Mouse (Mus musculus) CH12F3 (cell line): ENCODE data around the gene Gm17334.

Experiments
- in situ Hi-C: fragments of 300-500 bp; cut with MboI; formaldehyde crosslinking; loops from 2 replicates; pipeline ENCODE4 v1.14.3; 2020; ENCODE audit warnings: low sequenced_read_pairs

Gm17334 gene

DNA sequence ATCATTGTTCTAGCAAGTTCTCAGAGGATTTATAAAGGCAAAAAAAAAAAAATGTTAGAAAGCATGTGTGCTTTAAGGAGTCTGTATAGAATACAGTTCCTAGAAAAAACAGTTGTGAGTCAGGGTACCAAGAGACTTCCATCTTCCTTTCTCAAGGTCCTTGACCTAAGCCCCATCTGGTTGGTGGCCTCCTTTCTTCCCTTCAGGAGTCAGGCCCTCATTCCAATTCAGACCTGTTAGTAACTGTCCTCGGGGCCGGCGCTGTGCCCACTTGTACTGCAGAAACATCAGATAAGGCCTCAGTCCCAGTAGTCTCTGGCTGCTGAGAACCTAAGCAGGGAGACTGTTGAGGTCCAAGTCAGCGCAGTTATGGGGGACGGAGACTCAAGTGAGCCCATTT lies at the start of gene Gm17334:
Gm17334 (minus strand) TSS at position 101 of the 400 bp plus-strand sequence.
- in situ Hi-C loops = no loop called here

- in situ Hi-C loops = no loop called here
Measured at GRCm38 (mm10) chr11:53821945-53822338, 49.0 kb upstream of the Gm17334 start.

DNA sequence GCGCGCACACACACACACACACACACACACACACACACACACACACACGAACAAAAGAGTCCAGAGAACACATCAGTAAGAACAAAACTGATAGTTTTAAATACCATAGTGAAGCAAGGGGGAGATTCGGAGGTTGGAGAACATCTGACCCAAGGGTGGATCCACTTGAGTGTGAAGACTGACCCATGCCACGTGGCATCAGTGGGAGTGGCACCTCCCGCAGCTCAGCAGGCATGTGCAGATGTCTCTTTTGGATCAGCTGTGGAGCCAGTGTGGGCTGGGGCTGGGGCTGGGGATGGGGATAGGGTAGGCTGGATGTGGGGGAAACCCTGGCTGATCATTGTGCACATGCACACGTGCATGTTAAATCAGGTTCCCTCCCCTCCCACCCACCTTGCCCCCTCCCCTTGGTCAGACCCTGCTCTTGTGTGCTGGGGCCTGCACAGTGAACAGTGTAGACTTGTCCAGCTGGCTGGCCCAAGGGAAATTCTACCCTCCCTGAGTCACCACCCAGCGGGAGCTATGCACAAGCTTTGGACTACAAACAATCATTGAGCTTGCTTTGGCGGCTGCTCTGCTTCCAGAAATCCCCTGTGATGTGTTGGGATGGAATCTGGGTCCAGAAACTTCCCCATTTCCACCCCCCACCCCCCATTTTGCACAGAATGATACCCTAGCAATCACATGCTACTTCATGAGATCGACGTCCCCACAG lies 48.4 kb upstream of the Gm17334 start:
- in situ Hi-C loops = no loop called here

DNA sequence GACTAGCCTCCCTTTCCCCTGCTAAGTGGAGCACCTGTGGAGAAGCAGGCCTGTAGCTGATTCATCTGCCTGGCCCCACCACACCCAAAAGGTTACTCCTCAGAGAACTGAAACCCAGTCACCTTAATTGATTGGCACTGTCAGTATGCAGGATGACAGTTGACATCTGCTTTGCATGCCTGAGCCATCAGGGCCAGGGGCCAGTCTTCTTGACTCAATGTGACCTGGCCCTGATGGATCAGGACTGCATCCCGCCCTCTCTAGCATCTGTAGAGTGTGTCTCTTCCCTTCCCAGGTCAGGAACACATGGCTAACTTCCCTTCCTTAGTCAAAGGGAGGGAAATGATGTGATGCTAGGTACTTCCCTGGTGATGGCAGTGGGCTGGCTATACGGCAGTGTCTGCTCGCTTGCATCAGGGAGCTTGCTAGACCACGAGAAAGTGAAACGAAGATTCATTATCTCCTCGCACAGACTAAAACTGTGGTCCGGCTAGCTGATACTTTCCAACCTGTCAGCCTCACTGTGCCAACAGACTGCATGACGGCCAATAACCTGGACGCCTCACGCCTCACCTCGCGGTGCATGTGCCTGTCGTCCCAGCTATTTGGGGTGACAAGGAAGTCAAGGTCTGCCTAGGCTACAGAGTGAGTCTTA lies 47.7 kb upstream of the Gm17334 start:
- in situ Hi-C loops = no loop called here

DNA sequence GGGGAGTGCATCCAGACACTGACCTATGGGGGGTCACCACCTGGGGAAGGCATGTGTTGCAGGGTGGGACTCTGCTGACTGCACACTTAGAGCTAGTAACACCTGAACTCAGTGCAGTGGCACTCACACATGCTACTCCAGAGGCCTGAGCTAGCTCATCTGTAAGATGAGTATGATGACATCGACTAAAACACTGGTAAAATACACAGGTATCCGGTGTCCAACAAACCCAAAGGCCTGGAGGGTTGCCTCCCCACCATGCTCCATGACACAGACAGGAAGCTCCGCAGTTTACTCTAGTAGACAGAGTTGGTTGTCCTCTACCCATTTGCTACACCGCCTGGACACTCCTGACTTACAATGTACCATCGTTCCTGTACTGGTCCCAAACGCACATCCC lies 46.5 kb upstream of the Gm17334 start:
- in situ Hi-C loops = no loop called here

GRCm38 (mm10) chr11:53818794-53819193 lies 45.8 kb upstream of the Gm17334 start:
- in situ Hi-C loops = no loop called here

DNA sequence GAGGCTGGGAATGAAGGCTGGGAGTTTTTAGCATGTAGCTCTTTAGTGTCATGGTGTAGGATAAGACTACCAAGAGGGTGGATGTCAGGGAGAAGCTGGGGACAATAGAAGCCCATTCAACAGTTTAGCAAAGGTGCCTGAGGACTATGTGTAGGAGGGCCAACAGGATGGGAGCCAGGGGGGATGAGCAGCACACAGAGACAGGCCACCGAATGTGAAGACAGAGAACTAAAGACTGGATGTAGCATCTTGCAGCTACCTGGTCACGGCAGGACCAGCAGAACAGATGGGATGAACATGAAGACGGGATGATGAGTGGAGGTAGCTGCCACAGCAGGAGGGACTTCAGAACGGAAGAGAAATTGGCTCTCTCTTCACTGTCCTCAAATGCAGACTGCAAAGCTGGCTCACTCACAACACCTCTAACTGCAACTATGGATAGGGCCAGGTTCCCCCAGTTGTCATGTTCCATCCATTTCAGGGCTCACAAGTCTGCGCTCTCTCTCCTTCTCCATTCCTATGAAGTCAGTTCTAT lies 43.9 kb upstream of the Gm17334 start:
- in situ Hi-C loops = no loop called here

DNA sequence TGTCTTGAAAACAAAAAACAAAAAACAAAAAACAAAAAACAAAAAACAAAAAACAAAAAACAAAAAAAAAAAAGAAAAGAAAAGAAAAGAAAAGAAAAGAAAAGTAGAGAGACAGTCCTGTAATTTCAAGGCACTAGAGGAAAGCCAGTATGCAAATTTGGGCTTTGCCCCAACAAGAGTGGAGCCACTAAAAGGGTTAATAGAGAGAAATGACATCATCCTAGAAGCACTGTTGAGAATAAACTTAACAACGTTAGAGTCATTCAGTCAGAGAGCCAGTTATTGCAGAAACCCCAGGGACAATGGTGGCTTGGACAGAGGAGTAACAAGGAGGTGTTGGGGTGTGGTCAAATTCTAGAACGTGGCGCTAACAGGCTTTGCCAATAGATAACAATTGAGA lies 41.8 kb upstream of the Gm17334 start:
- in situ Hi-C loops = no loop called here

DNA sequence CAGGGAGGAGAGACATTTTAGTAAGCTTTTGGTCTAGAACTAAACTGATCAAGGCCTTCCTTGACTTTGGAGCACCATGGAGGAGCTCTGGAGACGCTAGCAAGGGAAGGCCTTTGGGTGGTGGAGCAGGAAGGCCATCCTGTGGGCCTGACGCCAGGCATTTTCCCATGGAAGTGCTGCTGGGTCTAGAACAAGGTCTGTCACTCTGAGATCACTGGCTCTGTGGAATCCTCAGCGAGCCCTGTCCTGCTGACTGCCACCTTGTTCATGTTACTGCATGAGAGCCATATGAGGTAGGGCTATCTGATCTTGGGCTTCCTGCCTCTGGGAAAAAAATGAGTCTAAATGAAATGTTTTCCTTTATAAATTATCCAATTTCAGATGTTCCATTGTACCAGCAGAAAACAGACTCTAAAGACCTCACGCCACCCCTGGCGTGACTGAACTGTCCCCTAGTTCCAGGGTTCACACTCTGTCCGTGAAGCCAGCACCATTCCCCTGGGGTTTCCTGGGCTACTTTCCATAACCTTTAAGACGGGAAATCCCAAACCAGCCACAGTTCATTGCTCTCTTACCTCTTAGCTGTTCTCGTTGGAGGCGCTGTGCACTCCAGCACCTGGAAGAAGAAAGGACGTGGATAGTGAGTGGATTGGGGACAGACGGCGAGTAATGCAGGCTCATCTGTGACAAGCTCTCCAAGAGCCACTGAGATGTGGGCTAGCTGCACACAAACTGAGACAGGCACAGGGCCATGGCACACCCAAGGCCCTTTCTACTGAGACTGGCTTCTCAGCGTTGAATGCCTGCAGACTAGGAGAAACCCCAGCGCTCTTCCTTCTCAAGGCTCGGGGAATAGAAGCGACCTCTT lies 40.2 kb upstream of the Gm17334 start:
- in situ Hi-C loops = no loop called here

GRCm38 (mm10) chr11:53811312-53811711 lies 38.3 kb upstream of the Gm17334 start:
- in situ Hi-C loops = no loop called here

DNA sequence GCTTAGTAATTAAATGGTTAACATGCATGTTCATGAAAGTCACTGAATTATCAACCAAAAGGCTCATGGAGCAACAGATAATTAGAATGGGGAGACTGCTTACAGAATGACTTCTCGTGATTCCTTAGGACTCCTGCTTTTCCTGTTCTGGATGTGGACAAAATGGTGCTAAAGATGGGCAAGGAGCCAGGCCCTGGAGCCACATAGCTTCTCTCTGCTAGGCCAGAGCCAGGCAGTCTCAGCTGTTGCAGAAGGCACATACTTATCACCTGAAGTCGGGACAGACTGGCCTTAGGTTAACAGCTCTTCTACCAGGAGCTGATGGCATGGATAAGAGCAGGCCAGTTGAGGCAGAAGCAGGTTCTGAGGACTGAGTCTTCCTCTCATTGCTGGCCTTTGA lies 37.8 kb upstream of the Gm17334 start:
- in situ Hi-C loops = no loop called here

GRCm38 (mm10) chr11:53810156-53810555 lies 37.2 kb upstream of the Gm17334 start:
- in situ Hi-C loops = no loop called here

GRCm38 (mm10) chr11:53809354-53809753 lies 36.4 kb upstream of the Gm17334 start:
- in situ Hi-C loops = no loop called here

DNA sequence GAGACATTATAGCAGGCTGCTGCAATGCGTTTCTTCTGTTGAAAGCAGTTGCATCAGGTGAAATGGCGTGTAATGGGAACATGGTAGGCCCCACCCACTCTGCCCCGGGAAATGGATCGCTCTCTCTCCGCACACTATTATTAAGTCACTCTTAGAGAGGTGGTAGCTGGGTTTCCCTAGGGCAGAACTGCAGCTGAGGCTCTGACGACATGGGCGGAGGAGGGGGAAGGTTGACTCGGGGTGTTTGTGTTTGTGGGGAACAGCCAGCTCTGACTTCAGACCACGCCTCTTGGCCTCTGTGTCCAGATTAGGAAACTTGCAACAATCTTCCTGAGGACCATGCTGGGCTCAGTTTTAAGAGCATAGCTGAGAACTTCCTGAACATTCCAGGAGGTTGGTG lies 32.8 kb upstream of the Gm17334 start:
- in situ Hi-C loops = no loop called here

- in situ Hi-C loops = no loop called here
Measured at GRCm38 (mm10) chr11:53804569-53805344, 31.8 kb upstream of the Gm17334 start.

DNA sequence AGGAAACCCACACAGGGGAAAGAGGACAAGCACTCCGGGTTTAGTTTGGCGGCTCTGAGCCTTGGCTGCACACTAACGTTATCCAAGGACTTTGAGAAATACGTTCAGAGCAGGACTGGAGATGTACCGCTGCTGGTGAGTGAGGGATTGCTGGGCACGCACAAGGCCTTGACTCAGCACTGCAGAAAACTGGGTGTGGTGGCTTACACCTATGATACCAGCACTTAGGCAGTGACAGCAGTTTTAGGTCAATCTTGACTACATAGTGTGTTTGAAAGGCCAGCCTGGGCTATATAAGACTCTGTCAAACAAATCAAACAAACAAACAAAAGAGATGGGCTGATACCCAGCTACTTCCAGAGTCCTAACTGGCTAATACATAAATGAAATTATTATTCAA lies 30.5 kb upstream of the Gm17334 start:
- in situ Hi-C loops = no loop called here

- in situ Hi-C loops = no loop called here
Measured at GRCm38 (mm10) chr11:53803093-53803492, 30.1 kb upstream of the Gm17334 start.

DNA sequence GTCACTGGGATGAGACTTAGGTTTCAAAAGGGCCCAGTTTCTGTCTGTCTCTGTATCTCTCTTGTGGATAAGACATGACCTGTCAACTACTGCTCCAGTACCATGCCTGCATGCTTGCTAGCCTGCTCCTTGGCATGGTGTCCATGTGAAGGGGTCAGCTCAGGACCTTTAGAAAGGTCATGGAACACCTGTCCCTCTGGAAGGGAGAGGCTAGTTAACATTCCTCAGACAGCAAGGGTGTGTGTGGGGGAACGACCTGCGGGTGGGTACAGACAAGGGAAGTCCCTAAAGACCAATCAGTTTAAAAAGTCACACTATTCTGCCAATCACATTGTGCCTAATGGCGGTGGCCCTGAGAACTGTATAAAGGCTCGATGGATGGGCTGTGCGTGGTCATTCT lies 28.0 kb upstream of the Gm17334 start:
- in situ Hi-C loops = no loop called here

DNA sequence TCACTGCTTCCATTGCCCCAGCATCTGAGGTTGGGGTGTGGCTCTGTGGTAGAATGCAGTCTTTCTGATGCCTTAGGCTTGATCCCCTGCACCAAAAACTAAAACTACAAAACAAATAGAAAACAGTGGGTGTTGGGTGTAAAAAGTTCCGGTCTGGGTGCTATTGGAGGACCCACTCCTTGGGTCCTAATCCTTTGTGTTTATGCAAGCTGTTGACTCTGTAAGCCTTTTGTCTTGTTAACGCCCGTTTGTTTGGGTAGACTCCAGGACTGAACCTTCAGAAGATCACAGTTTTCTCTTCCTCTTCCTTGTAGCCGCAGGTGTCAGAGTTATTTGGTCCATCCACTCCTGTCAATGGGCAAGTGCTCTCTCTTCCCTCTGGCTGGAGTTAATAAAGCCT lies 27.0 kb upstream of the Gm17334 start:
- in situ Hi-C loops = no loop called here

DNA sequence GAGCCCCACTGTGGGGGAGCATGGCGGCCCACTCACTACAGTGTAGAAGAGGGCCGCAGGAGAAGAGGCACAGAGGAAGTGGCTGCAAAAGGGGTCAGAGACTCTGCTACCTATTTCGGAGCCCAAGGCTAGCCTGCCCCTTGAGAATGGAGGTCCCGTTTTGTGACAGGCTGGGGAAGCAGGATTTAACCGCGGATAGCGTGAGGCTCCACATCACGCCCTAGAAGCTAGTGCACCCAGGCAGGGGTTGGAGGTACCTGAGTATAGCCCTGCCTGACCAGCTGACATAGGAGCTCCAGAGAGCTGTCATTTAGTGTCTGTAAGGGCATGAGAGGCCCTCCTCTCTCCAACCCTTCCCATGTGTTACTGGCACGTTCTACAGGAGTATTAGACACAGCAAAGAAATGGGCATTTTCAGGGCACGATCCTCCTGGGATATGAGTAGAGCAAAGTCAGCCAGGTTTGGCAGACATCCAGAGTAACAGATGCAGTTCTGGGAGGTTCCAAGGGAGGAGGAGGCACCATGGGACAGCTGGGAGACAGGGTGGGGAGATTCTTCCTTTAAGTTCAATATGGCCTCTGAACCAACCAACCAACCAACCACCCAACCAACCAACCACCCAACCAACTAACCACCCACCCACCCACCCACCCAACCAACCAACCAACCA lies 25.2 kb upstream of the Gm17334 start:
- in situ Hi-C loops = no loop called here
